Mouse (Mus musculus): ENCODE measurements around the gene Pmpca. TPM values are rescaled to one million over a fixed set of nuclear protein-coding genes. Genes with fewer than 3 reads are reported as not detected.
"Not testable (repeated sequence)": the region's sequence is repeated elsewhere in the genome, so short reads cannot be mapped to it uniquely, and the experiment has no call there.

Gene Pmpca
- polyA plus RNA-seq, 1 experiment from 2014 or later = 97.6 TPM

DNA sequence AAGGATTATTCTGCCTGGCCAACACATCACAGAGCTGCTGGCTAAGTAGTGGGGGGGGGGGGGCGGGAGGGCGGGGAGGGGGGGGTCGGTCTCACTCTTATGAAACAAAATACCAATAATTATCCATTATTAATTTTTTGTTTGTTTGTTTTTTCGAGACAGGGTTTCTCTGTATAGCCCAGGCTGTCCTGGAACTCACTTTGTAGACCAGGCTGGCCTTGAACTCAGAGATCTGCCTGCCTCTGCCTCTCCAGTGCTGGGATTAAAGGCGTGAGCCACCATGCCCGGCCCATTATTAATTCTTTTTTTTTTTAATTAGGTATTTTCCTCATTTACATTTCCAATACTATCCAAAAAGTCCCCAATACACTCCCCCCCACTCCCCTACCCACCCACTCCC lies 8.3 kb upstream of the Pmpca start:
- H3K27me3 ChIP-seq, H3K9me3 ChIP-seq: not testable (repeated sequence)
- 34% methylated on average over 6 of the region's 6 CpGs for WGBS
- Histone ChIP-seq H3K4me1 (replicated peaks) (peaks cover 24% of the 10 kb centered on the region), H3K4me2 (peak overlapping the region; percentile 92), H3K36me3 (peaks cover 73% of the 10 kb centered on the region), H3K4me3 (peak overlapping the region; percentile 83), H3K9ac (peak overlapping the region; percentile 81), H3K27ac (replicated peaks) (peak overlapping the region; percentile 18; the same call in 1 of the 2 replicates)
- 0 out of 2 replicates have a peak, but pooled peaks have one; percentile 37 for ATAC-seq (ENCODE audit: low read depth)

DNA sequence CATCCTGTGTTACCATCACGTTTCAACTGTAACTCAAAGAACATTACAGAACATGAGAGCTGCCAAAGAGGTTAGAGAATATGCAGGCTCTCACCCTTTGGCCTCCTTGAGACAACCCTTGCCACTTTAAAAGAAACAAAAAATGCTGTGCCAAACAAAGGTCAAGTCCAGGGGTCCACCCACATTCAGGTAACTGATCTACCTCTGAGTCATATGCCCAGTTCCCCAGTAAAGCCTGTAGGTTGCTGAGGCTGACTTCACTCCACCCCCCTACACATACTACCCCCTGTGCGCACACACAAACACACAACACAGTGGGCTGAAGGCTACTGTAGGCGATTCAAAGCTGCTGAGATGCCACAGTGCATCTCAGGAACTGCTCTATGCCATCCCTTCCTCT lies 1.4 kb upstream of the Pmpca start:
- WGBS = 90% methylated on average over 3 of the region's 3 CpGs
- Histone ChIP-seq H3K36me3 (peaks cover 76% of the 10 kb centered on the region), H3K27me3 (no peaks in the 10 kb centered on the region), H3K4me1 (replicated peaks) (peaks cover 26% of the 10 kb centered on the region), H3K27ac (replicated peaks) (no peak overlapping the region), H3K4me3 (peak overlapping the region; percentile 91), H3K9me3 (no peaks in the 10 kb centered on the region), H3K4me2 (peak overlapping the region; percentile 99), H3K9ac (peak overlapping the region; percentile 93)
- ATAC-seq (ENCODE audit: low read depth) = no peak

DNA sequence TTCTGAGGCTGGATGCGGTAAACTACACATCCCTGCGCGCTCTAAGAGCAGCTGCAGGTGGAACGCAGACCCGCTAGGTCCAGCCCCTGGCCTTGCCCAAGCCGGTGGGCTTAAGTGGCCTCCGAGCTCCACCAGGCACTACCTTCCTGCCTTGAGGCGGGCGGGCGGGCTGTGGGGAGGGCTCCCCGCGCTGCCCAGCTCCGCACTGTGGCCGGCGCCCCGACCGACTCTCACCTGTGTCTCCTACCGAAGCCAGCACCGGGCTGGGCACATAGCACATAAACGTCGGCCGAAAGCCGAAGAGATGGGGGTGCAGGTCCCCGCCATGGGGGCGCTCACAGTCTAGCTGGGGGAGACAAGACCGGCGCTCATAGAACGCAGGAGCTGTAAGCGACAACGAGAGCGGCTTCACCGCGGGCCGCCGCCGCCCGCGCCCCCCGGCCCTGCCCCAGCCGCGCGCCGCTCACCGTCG lies 421 bp upstream of the Pmpca start:
- Histone ChIP-seq H3K4me1 (replicated peaks) (peaks cover 26% of the 10 kb centered on the region), H3K9ac (peak overlapping the region; percentile 93), H3K9me3 (no peaks in the 10 kb centered on the region), H3K36me3 (peaks cover 76% of the 10 kb centered on the region), H3K4me3 (peak overlapping the region; percentile 91), H3K27ac (replicated peaks) (peak overlapping the region; percentile 75), H3K4me2 (peak overlapping the region; percentile 99), H3K27me3 (no peaks in the 10 kb centered on the region)
- peak; percentile 60 for ATAC-seq (ENCODE audit: low read depth)
- WGBS = 1% methylated on average over 45 of the region's 45 CpGs

DNA sequence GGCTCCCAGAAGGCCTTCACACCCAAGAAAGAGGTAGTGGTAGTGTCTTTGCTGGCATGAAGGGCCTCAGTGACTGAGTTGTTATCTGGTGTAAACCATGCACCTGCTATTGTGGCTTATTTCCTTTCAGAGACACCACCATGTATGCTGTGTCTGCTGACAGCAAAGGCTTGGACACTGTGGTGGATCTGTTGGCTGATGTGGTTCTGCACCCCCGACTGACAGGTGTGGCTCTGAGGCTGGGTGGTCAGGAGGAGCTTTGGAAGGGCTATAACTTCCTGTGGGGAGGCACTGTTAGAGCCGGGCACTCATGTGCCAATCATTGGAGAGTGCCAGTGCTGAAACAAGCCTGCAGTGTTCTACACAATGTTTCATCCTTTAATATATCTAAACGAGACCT lies 1.8 kb downstream of the Pmpca start:
- no peaks in the 10 kb centered on the region for H3K27me3 ChIP-seq
- no peak overlapping the region; the same call in 1 of the 2 replicates for H3K4me2 ChIP-seq
- H3K4me1 ChIP-seq (replicated peaks) = peaks cover 26% of the 10 kb centered on the region
- 92% methylated on average over 3 of the region's 3 CpGs for WGBS
- H3K36me3 ChIP-seq = peaks cover 76% of the 10 kb centered on the region
- H3K4me3 ChIP-seq = no peak overlapping the region
- H3K27ac ChIP-seq (replicated peaks) = no peak overlapping the region
- no peaks in the 10 kb centered on the region for H3K9me3 ChIP-seq
- ATAC-seq (ENCODE audit: low read depth) = no peak
- 0 out of 2 replicates have a peak overlapping the region, but pooled peaks have one; percentile 12 for H3K9ac ChIP-seq

DNA sequence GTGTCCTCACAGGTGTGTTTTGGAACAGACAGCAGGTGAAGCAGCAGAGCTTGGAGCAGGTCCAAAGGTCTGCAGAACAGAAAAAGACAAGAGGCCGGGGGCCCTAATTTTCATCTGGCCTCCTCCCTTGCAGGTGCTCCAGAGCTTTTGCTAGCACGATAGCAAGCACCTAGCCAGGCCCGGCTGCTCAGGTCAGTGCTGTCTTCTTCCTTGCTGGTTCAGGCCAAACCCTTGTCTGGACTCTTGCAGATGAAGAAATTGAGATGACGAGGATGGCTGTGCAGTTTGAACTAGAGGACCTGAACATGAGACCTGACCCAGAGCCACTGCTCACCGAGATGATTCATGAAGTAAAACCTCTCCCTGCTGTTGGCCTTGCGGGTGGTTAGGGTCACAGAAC lies 2.5 kb downstream of the Pmpca start:
- H3K4me1 ChIP-seq (replicated peaks) = peaks cover 26% of the 10 kb centered on the region
- ATAC-seq (ENCODE audit: low read depth) = no peak
- 89% methylated on average over 6 of the region's 6 CpGs for WGBS

DNA sequence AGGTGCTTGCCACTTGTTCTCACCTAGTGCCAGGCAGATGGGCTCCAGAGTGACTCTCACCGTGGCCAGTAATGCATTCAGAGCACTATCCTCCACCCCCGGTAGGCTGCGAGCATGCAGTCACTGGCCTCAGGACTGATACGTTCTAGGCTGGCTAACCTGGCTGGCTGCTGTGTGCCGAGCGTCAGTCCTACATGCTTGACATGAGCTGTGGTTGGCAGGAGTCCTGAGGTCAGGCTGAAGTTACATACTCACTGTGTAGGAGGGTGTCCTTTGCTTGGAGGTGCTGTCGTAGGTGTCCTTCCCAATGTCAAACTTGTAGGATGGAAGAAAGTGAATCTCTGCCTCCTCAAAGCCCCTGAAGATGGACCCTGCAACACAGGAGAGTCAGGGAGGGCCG lies 9.8 kb downstream of the Pmpca start:
- no peaks in the 10 kb centered on the region for H3K27me3 ChIP-seq
- peaks cover 6% of the 10 kb centered on the region; the same call in 1 of the 2 replicates for H3K4me1 ChIP-seq (replicated peaks)
- WGBS = 94% methylated on average over 8 of the region's 8 CpGs
- H3K36me3 ChIP-seq = peaks cover 86% of the 10 kb centered on the region
- no peaks in the 10 kb centered on the region for H3K9me3 ChIP-seq
- H3K4me3 ChIP-seq = no peak overlapping the region
- ATAC-seq (ENCODE audit: low read depth) = no peak
- no peak overlapping the region for H3K27ac ChIP-seq (replicated peaks)
- H3K9ac ChIP-seq = no peak overlapping the region
- H3K4me2 ChIP-seq = no peak overlapping the region

More for the DNA sequence above, 2.5 kb downstream of the Pmpca start:
- Histone ChIP-seq H3K9ac (no peak overlapping the region), H3K27me3 (no peaks in the 10 kb centered on the region), H3K4me2 (no peak overlapping the region), H3K27ac (replicated peaks) (no peak overlapping the region), H3K36me3 (peaks cover 76% of the 10 kb centered on the region), H3K4me3 (no peak overlapping the region), H3K9me3 (no peaks in the 10 kb centered on the region)

DNA sequence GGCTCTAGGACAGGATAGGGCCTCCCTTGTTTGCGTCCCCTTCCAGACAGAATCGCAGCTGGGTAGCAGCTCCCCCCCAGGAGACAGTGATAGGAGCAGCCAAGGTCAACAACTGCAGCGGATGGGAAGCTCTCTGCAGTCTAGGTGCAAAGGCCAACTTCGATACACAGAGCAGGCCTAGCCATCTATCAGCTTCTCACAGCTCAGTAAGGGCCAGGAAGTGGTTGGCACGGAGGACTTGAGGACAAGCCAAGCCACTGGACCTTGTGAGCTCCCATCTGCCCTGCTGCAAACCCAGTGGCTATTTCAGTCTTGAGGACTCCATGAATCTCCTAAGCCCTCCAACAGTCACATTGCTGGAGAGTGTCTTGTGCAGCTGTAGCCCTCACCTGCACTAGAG lies 10.5 kb downstream of the Pmpca start:
- Histone ChIP-seq H3K4me2 (no peak overlapping the region), H3K4me1 (replicated peaks) (peaks cover 7% of the 10 kb centered on the region), H3K9ac (no peak overlapping the region), H3K4me3 (no peak overlapping the region), H3K27ac (replicated peaks) (no peak overlapping the region), H3K27me3 (no peaks in the 10 kb centered on the region), H3K9me3 (no peaks in the 10 kb centered on the region), H3K36me3 (peaks cover 79% of the 10 kb centered on the region)
- ATAC-seq (ENCODE audit: low read depth) = no peak
- WGBS = 90% methylated on average over 5 of the region's 5 CpGs

DNA sequence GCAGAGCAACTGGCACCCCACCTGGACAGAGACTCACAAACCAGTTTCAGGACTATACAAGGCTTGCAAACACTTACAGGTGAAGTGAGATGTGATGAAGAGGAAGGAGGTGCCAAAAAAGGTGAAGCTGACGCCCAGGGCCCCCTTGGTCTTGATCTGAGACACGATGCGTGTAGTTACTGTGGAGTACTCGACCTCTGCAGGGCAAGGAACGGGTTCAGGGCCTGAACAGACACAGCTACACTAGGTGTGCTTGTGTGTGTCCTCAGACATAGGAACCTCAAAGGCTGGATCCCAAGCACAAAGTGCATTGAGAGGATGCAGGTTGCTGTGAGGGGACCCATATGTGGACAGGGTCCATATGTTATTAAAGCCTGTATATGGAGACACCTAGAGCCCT lies 11.2 kb downstream of the Pmpca start:
- no peak for ATAC-seq (ENCODE audit: low read depth)

DNA sequence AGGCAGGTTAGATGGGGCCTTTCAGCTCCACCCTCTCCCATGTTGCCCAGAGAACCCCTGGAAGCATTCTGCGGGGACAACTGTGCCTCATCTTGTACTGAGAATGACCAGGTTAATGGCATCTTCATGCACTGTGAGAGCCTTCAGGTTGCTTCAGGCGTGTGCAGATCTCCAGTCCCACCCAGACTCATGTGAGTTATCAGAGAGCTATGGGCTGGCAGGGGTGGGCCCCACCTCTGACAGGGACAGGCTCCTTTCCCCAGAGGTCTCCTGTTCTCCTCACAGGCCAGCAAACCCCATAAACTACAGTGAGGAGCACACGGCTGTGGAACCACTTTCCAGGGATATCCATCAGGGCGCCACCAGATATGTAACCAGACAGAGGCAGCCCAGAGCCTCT lies 11.9 kb downstream of the Pmpca start:
- H3K4me1 ChIP-seq (replicated peaks) = peaks cover 21% of the 10 kb centered on the region
- H3K4me2 ChIP-seq = no peak overlapping the region
- H3K27ac ChIP-seq (replicated peaks) = no peak overlapping the region
- no peaks in the 10 kb centered on the region for H3K9me3 ChIP-seq
- H3K36me3 ChIP-seq = peaks cover 68% of the 10 kb centered on the region
- no peak for ATAC-seq (ENCODE audit: low read depth)
- H3K27me3 ChIP-seq = no peaks in the 10 kb centered on the region
- no peak overlapping the region for H3K9ac ChIP-seq
- WGBS = 92% methylated on average over 4 of the region's 4 CpGs
- H3K4me3 ChIP-seq = no peak overlapping the region

More for the DNA sequence above, 11.2 kb downstream of the Pmpca start:
- Histone ChIP-seq H3K4me2 (no peak overlapping the region), H3K36me3 (peaks cover 72% of the 10 kb centered on the region), H3K4me3 (no peak overlapping the region), H3K27ac (replicated peaks) (no peak overlapping the region), H3K27me3 (no peaks in the 10 kb centered on the region), H3K9ac (no peak overlapping the region), H3K4me1 (replicated peaks) (peaks cover 14% of the 10 kb centered on the region), H3K9me3 (no peaks in the 10 kb centered on the region)
- WGBS = 92% methylated on average over 5 of the region's 5 CpGs

DNA sequence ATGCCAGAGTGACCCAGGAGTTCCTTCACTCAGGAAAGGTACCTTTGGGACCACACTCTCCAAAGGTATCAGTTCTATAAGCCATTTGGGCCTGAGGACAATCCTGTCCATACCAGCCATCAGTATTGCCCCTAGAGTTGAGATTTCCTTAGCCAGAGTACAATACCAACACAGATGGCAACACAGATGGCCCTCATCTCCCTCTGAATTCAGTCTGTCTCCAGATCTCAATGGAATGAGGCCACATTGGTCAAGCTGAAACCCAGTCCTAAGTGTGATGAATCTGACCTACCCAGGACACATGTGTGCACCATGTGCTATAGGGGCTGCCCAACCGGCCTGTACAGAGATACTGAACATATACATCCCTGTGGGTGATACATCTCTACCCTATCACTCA lies 13.1 kb downstream of the Pmpca start:
- 89% methylated on average over 1 of the region's 1 CpGs for WGBS
- H3K4me1 ChIP-seq (replicated peaks) = peaks cover 33% of the 10 kb centered on the region
- H3K36me3 ChIP-seq = peaks cover 57% of the 10 kb centered on the region

DNA sequence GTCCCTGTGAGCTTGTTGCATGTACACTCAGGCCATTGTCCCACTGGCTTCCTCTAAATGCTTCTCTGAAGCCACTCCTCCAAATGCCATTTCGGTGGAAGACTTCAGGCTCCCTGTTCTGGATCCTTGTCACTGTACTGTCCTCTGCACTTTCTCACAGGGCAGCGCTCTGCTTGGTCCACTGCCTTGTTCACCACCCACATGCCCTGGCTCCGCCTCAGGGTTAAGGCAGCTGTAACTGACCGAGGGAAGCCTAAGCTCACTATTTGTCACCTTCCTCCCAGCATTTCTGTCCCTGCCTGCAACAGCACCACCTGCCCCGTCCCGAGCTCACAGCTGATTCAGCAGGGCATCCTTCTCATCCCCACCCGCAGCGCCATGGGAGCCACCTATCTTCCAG lies 14.2 kb downstream of the Pmpca start:
- H3K9me3 ChIP-seq = no peaks in the 10 kb centered on the region
- H3K4me1 ChIP-seq (replicated peaks) = peaks cover 44% of the 10 kb centered on the region
- no peak for ATAC-seq (ENCODE audit: low read depth)
- 78% methylated on average over 8 of the region's 8 CpGs for WGBS
- H3K4me2 ChIP-seq = no peak overlapping the region
- no peak overlapping the region for H3K4me3 ChIP-seq
- no peak overlapping the region for H3K27ac ChIP-seq (replicated peaks)
- peaks cover 47% of the 10 kb centered on the region for H3K36me3 ChIP-seq
- no peaks in the 10 kb centered on the region for H3K27me3 ChIP-seq
- H3K9ac ChIP-seq = no peak overlapping the region

More for the DNA sequence above, 13.1 kb downstream of the Pmpca start:
- no peak for ATAC-seq (ENCODE audit: low read depth)
- Histone ChIP-seq H3K9ac (no peak overlapping the region), H3K9me3 (no peaks in the 10 kb centered on the region), H3K4me2 (no peak overlapping the region), H3K4me3 (no peak overlapping the region), H3K27ac (replicated peaks) (no peak overlapping the region), H3K27me3 (no peaks in the 10 kb centered on the region)

DNA sequence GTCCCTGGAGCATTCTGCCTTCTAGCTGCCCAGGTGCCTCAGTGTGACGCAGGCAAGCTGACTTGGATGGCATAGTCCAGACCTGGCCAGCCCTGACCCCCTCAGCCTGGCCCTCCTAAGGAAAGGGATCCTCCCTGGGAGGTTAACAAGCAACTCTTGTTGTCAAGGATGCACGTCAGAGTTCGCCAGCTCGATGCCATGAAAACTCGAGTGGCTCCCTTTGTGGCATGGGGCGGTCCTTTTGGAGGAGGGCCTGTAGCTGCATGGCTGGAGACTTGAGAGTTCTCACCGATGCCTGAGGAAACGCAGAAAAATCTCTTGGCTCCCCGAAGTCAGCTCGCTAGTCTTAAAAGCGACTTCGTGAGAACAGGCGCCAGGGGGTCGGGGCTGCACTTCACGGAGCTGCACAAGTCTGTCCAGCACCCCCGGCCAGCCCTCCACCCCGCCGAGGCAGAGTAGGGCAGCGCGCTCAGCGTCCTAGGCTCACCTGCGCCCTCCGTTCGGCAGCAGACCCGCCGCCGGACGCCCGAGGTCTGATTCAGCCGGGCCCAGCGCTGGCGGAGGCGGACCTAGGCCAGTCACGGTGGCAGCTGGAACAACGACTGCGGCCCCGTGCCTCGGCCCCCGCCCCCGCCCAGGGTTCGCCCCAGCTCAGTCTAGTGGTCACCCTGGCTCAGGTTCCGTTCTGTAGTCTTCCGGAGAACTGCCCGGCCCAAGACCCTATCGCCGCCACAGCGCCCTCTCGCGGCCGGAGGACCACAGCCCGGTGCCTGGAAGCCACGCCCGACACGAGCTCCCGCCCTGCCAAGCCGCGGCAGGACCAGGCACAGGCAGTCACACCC lies 19.6 kb downstream of the Pmpca start, which contains the start of gene Inpp5e:
Inpp5e (minus strand) TSS at position 689 of the 842 bp plus-strand sequence.
- peak; percentile 97 for ATAC-seq (ENCODE audit: low read depth)
- Histone ChIP-seq H3K27me3 (no peaks in the 10 kb centered on the region), H3K9ac (peak within 1 kb of the TSS; percentile 93), H3K4me2 (peak within 1 kb of the TSS; percentile 99), H3K36me3 (peaks cover 43% of the 10 kb centered on the region), H3K27ac (replicated peaks) (peak within 1 kb of the TSS; percentile 77), H3K9me3 (no peaks in the 10 kb centered on the region), H3K4me3 (peak within 1 kb of the TSS; percentile 94), H3K4me1 (replicated peaks) (peaks cover 46% of the 10 kb centered on the region)
- WGBS = under 1% methylated on average over 57 of the region's 57 CpGs

All from neural tube, embryonic 13.5 days (tissue).